Mouse (Mus musculus): ENCODE results near the gene Snrpa1. TPM values are rescaled to one million over a fixed set of nuclear protein-coding genes. Genes with fewer than 3 reads are reported as not detected.
A peak's percentile ranks its signal among the peaks of the same experiment; 100 is the strongest.

Gene Snrpa1
- total RNA-seq, 2 experiments from 2014 or later = 17.3 to 17.9 TPM

- intact Hi-C loops (cut with DNase I; ENCODE audit: low total_unique reads) = loop anchor here (5.0 kb wide), 2 partner anchors 73 to 143 kb away; no protein-coding TSS in a partner anchor
- peak; percentile 88 for DNase-seq
Measured at GRCm38 (mm10) chr7:66108961-66109854, 50.4 kb downstream of the Snrpa1 start, which contains the start of gene Chsy1. TSS of gene Chsy1 (plus strand) at chr7:66109515.

- intact Hi-C loops (cut with DNase I; ENCODE audit: low total_unique reads) = loop anchor here (5.0 kb wide), 2 partner anchors 72 to 142 kb away; no protein-coding TSS in a partner anchor
- peak; percentile 42 for DNase-seq
Measured at GRCm38 (mm10) chr7:66109855-66110635, 51.2 kb downstream of the Snrpa1 start.

GRCm38 (mm10) chr7:66110636-66111112 lies 51.9 kb downstream of the Snrpa1 start:
- intact Hi-C loops (cut with DNase I; ENCODE audit: low total_unique reads) = no loop called here
- DNase-seq = no peak

- no peak for DNase-seq
- intact Hi-C loops (cut with DNase I; ENCODE audit: low total_unique reads) = no loop called here
Measured at GRCm38 (mm10) chr7:66111211-66111610, 52.4 kb downstream of the Snrpa1 start.

- no peak for DNase-seq
Measured at GRCm38 (mm10) chr7:66113561-66113960, 54.8 kb downstream of the Snrpa1 start.

GRCm38 (mm10) chr7:66115821-66116343 lies 57.1 kb downstream of the Snrpa1 start:
- no peak for DNase-seq
- intact Hi-C loops (cut with DNase I; ENCODE audit: low total_unique reads) = no loop called here

More at GRCm38 (mm10) chr7:66113561-66113960, 54.8 kb downstream of the Snrpa1 start:
- intact Hi-C loops (cut with DNase I; ENCODE audit: low total_unique reads) = no loop called here

DNA sequence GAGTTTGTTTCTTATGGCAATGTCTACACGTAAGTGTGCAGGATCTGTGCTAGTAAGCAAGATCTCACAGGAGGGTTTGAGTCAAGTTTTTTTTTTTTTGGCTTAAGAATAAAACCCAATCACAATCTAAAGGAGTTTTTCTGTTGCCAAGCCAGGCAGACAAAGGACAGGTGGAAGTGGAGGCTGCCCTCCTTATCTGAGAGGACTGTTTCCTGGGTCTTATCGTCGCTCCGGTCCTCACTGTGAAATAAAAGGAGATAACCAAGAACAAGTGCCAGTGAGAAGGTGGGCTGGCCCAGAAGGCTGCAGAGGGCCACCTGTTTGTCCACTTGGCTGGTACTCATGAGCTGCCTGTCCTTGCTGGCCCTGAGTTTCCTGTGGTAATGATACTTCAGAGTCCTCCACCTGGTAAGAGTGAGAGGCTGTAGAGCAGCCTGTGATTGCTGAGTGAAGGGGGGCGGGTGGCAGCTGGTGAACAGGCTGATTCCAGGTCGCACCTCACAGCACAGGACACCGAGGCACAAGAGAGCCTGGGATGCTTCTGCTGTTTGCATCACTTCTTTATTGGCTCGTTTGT lies 58.2 kb downstream of the Snrpa1 start:
- intact Hi-C loops (cut with DNase I; ENCODE audit: low total_unique reads) = no loop called here
- no peak for DNase-seq

- intact Hi-C loops (cut with DNase I; ENCODE audit: low total_unique reads) = no loop called here
- no peak for DNase-seq
Measured at GRCm38 (mm10) chr7:66118046-66118445, 59.2 kb downstream of the Snrpa1 start.

DNA sequence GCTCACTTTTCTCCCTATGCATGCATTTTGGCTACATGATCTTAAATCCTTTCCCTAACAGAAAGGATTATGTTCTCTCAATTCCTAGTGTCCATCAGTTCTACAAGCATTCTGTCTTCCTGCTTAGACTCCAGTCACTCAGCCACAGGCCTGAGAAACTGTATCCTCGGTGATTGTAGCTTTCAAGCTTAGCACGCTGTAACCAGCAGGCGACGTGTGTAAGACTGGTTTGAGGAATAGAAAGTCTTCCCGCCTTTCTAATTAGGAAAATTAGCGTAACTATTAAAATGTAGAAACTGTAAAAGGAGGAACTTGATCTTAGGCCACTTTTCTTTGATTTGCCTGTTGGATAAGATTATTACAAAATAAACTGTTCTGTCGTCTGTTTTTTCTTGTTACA lies 60.0 kb downstream of the Snrpa1 start:
- intact Hi-C loops (cut with DNase I; ENCODE audit: low total_unique reads) = no loop called here
- DNase-seq = no peak

DNA sequence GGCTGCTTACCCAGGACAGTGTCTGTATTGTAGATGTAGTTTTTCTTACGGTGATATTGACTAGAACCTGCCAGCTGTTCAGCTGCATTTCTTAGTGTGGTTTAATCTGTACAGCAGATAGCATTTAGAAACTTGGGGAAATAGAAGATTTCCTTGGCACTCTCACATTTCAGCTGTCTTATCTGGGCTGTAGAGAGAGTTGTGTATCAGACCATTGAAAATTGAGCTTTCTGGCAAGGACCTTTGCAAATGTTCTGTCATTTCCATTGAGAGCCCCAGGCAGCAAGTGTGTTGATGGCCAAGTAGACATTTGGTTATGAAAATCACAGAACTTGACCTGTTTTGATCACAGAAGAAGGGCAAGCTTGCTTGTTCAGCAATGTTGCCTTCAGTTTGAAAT lies 61.3 kb downstream of the Snrpa1 start:
- DNase-seq = no peak
- intact Hi-C loops (cut with DNase I; ENCODE audit: low total_unique reads) = no loop called here

- intact Hi-C loops (cut with DNase I; ENCODE audit: low total_unique reads) = no loop called here
- no peak for DNase-seq
Measured at GRCm38 (mm10) chr7:66120702-66121396, 62.0 kb downstream of the Snrpa1 start.

Other genes starting within 250 kb of the Snrpa1 start
- gene Pcsk6, start 197.3 kb upstream of the Snrpa1 start, total RNA-seq (2021) = 10 to 100 TPM; 31.6 to 39.6 TPM
- gene Gm45213, start 15.4 kb upstream of the Snrpa1 start, total RNA-seq (2021) = not detected
- 10 to 100 TPM; 23.9 to 24.3 TPM for gene Selenos, start 20.6 kb downstream of the Snrpa1 start, total RNA-seq (2021)
- gene Chsy1, start 50.5 kb downstream of the Snrpa1 start, total RNA-seq (2021) = 1 to 10 TPM; 6.9 to 7.6 TPM